Mouse (Mus musculus) liver, embryonic 14.5 days (tissue): ENCODE results near the gene Pdcl2.

Source experiments
- CTCF ChIP-seq: IDR thresholded peaks from 2 replicates; pipeline ENCODE4 v1.5.1; 2016; ENCODE audit warnings: antibody characterized with exemption, low read depth, control low read depth
- EP300 ChIP-seq: IDR thresholded peaks from 2 replicates; pipeline ENCODE4 v1.6.1; 2016; ENCODE audit warnings: antibody characterized with exemption, low read depth

GRCm38 (mm10) chr5:76304452-76305341 is 26.3 kb downstream of the Pdcl2 start, which contains the start of gene Clock:
- TF ChIP-seq CTCF (no peak), EP300 (no peak)
